Mouse (Mus musculus) G1E (cell line): ENCODE data around the gene Atraid. TPM values are rescaled to one million over a fixed set of nuclear protein-coding genes. Genes with fewer than 3 reads are reported as not detected.
"Not testable (repeated sequence)": the region's sequence is repeated elsewhere in the genome, so short reads cannot be mapped to it uniquely, and the experiment has no call there.

Source experiments
- ATAC-seq: 2 replicates; pipeline ENCODE4 v1.8.0; 2016; ENCODE audit warnings: mild to moderate bottlenecking; ENCODE audit not compliant: insufficient number of reproducible peaks, poor library complexity, low FRiP score, severe bottlenecking; ENCODE audit errors: extremely low read depth
- DNase-seq: peaks from one replicate; pipeline ENCODE4 v3.0.0; 2012; ENCODE audit warnings: low spot score
- H3K27me3 ChIP-seq: 2 replicates; pipeline ENCODE4 v1.6.1; 2012; ENCODE audit warnings: mild to moderate bottlenecking, low read length, inconsistent platforms; ENCODE audit not compliant: insufficient read depth
- H3K36me3 ChIP-seq: replicated peaks from 2 replicates; pipeline ENCODE3; 2012; ENCODE audit warnings: mild to moderate bottlenecking, inconsistent platforms
- H3K4me1 ChIP-seq: 2 replicates; pipeline ENCODE4 v1.6.1; 2012; ENCODE audit warnings: low read depth, low read length, inconsistent platforms, mixed read lengths; ENCODE audit not compliant: insufficient read depth
- H3K4me3 ChIP-seq: 2 replicates; pipeline ENCODE4 v1.5.1; 2012; ENCODE audit warnings: low read depth, mild to moderate bottlenecking, inconsistent platforms, low read length, moderate library complexity, mixed read lengths
- H3K9me3 ChIP-seq: replicated peaks from 2 replicates; pipeline ENCODE4 v1.6.1; 2012; ENCODE audit warnings: inconsistent platforms
- CTCF ChIP-seq: IDR thresholded peaks from 2 replicates; pipeline ENCODE4 v1.5.1; 2012; ENCODE audit warnings: low read depth, low read length, inconsistent platforms, mixed read lengths
- GATA1 ChIP-seq: IDR thresholded peaks from 2 replicates; pipeline ENCODE4 v1.6.1; 2012; ENCODE audit warnings: borderline replicate concordance, low read length, inconsistent platforms, mixed read lengths
- GATA2 ChIP-seq: IDR thresholded peaks from 2 replicates; pipeline ENCODE4 v1.6.1; 2012; ENCODE audit warnings: low read depth, low read length, inconsistent platforms, borderline replicate concordance
- POLR2AphosphoS5 ChIP-seq: IDR thresholded peaks from 2 replicates; pipeline ENCODE4 v1.6.1; 2012; ENCODE audit warnings: low read depth, low read length, inconsistent platforms; ENCODE audit not compliant: insufficient replicate concordance
- TAL1 ChIP-seq: conservative IDR thresholded peaks from 2 replicates; pipeline ENCODE4 v1.6.1; 2012; ENCODE audit warnings: low read depth, low read length, inconsistent platforms, mixed read lengths
- polyA plus RNA-seq: library from polyadenylated mRNA; stranded (reverse); fragments of >175 nt; gene quantifications from 2 replicates; pipeline ENCODE4 v1.2.3, GENCODE M21; 2012
- total RNA-seq, 2 experiments: library from RNA; stranded (forward) in 1 of 2; stranded (reverse) in 1 of 2; fragments of 200-1000 nt in 1 of 2; fragments of >200 nt in 1 of 2; fragmentation: Nextera tagmentation in 1 of 2; gene quantifications; 2 replicates each; pipeline ENCODE4 v1.2.3; 2014 to 2017

Atraid gene
- total and polyA plus RNA-seq, 3 experiments, result 15.6 to 89.6 (median 50.0) TPM

- H3K27me3 ChIP-seq, result no peaks in the 10 kb centered on the region
- H3K36me3 ChIP-seq, result peaks cover 34% of the 10 kb centered on the region
- TF ChIP-seq CTCF (no peak), GATA2 (no peak), GATA1 (no peak), POLR2AphosphoS5 (no peak), TAL1 (no peak)
- no peaks in the 10 kb centered on the region for H3K9me3 ChIP-seq
- H3K4me3 ChIP-seq, result peak within 1 kb of the TSS; percentile 83
- H3K4me1 ChIP-seq, result peaks cover 40% of the 10 kb centered on the region
- DNase-seq (peak; percentile 35), ATAC-seq (no peak)
These were observed 890 bp downstream of the Atraid start, which contains the start of gene Slc5a6 for GRCm38 (mm10) chr5:31048763-31049641. Slc5a6 (minus strand) TSS chr5:31048924.

DNA sequence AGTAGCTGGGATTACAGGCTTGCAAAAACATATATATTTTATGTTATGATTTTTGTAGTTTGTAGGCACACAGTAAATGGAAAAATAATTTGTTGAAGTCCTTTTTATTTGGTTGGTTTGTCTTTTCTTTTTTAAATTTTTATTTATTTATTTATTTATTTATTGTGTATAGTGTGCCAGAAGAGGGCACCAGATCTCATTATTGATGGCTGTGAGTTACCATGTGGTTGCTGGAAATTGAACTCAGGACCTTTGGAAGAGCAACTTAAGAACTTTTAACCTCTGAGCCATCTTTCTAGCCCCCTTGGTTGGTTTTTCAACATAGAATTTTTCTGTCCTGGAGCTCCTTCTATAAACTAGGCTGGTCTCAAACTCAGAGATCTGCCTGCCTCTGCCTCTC, 2.3 kb downstream of the Atraid start:
- ATAC-seq, result no peak

GRCm38 (mm10) chr5:31053728-31054127, 5.6 kb downstream of the Atraid start:
- peak overlapping the region; percentile 78; the same call in 1 of the 2 replicates for H3K4me3 ChIP-seq
- ATAC-seq, DNase-seq, H3K9me3 ChIP-seq, H3K27me3 ChIP-seq: not testable (repeated sequence)
- H3K4me1 ChIP-seq, result peaks cover 47% of the 10 kb centered on the region
- peaks cover 40% of the 10 kb centered on the region for H3K36me3 ChIP-seq

More for the DNA sequence above, 2.3 kb downstream of the Atraid start:
- H3K4me1 ChIP-seq, result peaks cover 43% of the 10 kb centered on the region
- DNase-seq, result no peak
- no peak overlapping the region for H3K4me3 ChIP-seq
- peaks cover 22% of the 10 kb centered on the region for H3K36me3 ChIP-seq
- TF ChIP-seq TAL1, result no peak
- TF ChIP-seq GATA1, result no peak
- TF ChIP-seq POLR2AphosphoS5, result no peak
- no peak for TF ChIP-seq CTCF
- no peak for TF ChIP-seq GATA2
- no peaks in the 10 kb centered on the region for H3K27me3 ChIP-seq
- H3K9me3 ChIP-seq, result no peaks in the 10 kb centered on the region

DNA sequence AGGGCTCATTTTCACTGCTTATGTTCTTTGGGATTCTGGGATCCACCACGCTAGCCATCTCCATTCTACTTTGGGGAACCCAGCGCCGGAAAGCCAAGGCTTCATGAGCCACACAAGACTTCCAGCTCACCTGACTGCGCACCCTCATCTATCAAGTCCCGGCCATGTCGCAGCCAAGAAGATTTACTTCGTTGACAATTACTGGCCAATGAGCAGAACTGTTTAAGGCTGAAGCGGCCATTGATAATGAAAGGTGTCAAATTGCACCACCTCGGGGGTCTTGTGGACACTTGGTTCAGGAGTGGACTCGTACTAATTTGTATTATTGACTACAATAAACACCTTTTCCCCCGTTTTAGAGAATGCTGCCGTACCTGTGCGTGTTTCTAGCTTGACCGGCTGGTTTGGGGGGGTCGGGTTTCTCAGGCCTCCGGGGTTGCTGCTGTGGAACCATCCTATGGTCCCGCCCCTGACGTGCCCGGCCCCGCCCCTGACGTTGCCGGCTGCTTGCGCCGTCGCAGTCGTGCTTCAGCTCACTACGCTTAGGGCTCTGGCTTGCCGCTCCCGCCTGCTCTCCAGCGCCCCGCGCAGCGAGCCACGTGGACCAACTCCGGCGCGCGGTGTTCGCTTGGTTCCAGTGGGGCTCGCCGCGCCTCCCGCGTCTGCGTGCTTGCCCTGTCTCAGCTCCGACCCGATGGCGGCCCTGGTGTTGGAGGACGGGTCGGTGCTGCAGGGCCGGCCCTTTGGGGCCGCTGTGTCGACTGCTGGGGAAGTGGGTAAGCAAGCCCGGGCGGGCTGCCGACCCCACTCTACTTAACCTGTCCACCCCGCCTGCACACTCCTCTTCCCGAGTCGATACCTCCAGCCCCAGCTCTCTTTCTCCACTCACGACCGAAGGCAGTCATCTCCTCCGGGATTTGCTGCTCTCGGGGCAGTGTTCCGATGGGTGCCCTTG, 6.4 kb downstream of the Atraid start, which contains the start of gene Cad:
TSS of gene Cad (plus strand) at position 520 of the 955 bp plus-strand sequence.
- ATAC-seq (peak; percentile 74), DNase-seq (peak; percentile 94)
- no peak for TF ChIP-seq GATA2
- TF ChIP-seq GATA1, result no peak
- TF ChIP-seq POLR2AphosphoS5, result 0 out of 2 replicates have a peak, but pooled peaks have one; percentile 16
- no peak for TF ChIP-seq CTCF
- no peak for TF ChIP-seq TAL1
- Histone ChIP-seq H3K4me1 (peaks cover 48% of the 10 kb centered on the region), H3K27me3 (no peaks in the 10 kb centered on the region), H3K9me3 (no peaks in the 10 kb centered on the region), H3K36me3 (peaks cover 48% of the 10 kb centered on the region), H3K4me3 (peak within 1 kb of the TSS; percentile 78)

GRCm38 (mm10) chr5:31055216-31056140, 7.4 kb downstream of the Atraid start:
- Histone ChIP-seq H3K36me3 (peaks cover 57% of the 10 kb centered on the region), H3K27me3 (no peaks in the 10 kb centered on the region), H3K4me3 (peak overlapping the region; percentile 78), H3K9me3 (no peaks in the 10 kb centered on the region), H3K4me1 (peaks cover 46% of the 10 kb centered on the region)
- ATAC-seq (no peak), DNase-seq (peak; percentile 26)
- 0 out of 2 replicates have a peak, but pooled peaks have one; percentile 17 for TF ChIP-seq POLR2AphosphoS5
- no peak for TF ChIP-seq TAL1

DNA sequence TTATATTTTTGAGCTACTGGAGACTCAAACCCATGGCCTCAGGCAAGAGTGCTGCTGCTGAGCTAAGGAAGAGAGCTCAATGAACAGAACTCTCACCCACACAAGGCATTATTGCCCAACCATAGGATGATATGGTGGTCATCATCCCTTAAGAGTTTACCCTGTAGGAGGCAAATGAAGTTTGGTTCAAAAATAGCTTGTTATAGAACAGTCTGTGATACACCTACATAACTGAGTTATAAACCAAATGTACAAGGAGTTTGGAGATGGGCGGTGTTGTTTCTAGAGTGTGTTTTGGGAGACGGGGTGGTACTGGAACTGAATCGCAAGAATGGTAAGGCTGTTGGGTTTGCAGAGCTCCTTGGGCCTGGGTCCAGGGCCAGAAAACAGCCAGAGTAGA, 21.7 kb downstream of the Atraid start:
- Histone ChIP-seq H3K9me3 (no peaks in the 10 kb centered on the region), H3K36me3 (peaks cover 94% of the 10 kb centered on the region), H3K4me3 (no peak overlapping the region), H3K4me1 (no peaks in the 10 kb centered on the region), H3K27me3 (no peaks in the 10 kb centered on the region)
- DNase-seq (no peak), ATAC-seq (no peak)
- TF ChIP-seq TAL1, result no peak
- no peak for TF ChIP-seq CTCF
- TF ChIP-seq GATA2, result no peak
